Mouse (Mus musculus) limb, embryonic 11.5 days (tissue): ENCODE measurements around the gene Ednrb. TPM values are rescaled to one million over a fixed set of nuclear protein-coding genes. Genes with fewer than 3 reads are reported as not detected.
"Not testable (repeated sequence)": the region's sequence is repeated elsewhere in the genome, so short reads cannot be mapped to it uniquely, and the experiment has no call there.

Source experiments
- ATAC-seq: fragments of 200-750 bp; cut with Nextera tagmentation; 2 replicates; pipeline ENCODE4 v1.8.0; 2017; ENCODE audit warnings: low read depth; ENCODE audit not compliant: insufficient number of reproducible peaks, low FRiP score, low TSS enrichment
- DNase-seq: peaks from one replicate; pipeline ENCODE4 v3.0.0-alpha.2; 2015; ENCODE audit warnings: low spot score
- H3K27ac ChIP-seq: fragments of 300-500 bp; sonication (generic); replicated peaks from 2 replicates; pipeline ENCODE4 v1.5.1; 2014; ENCODE audit warnings: low read depth, mild to moderate bottlenecking, low read length
- H3K27me3 ChIP-seq: fragments of 300-500 bp; sonication (generic); 2 replicates; pipeline ENCODE4 v1.6.1; 2014; ENCODE audit warnings: mild to moderate bottlenecking, low read length, mixed read lengths; ENCODE audit not compliant: control insufficient read depth, insufficient read depth
- H3K36me3 ChIP-seq: fragments of 300-500 bp; sonication (generic); 2 replicates; pipeline ENCODE4 v1.6.1; 2014; ENCODE audit warnings: mild to moderate bottlenecking, low read length, moderate library complexity, mixed read lengths; ENCODE audit not compliant: control insufficient read depth, insufficient read depth
- H3K4me1 ChIP-seq: fragments of 300-500 bp; sonication (generic); 2 replicates; pipeline ENCODE4 v1.6.1; 2014; ENCODE audit warnings: low read length, mixed read lengths; ENCODE audit not compliant: control insufficient read depth, insufficient read depth
- H3K4me2 ChIP-seq: fragments of 300-500 bp; sonication (generic); 2 replicates; pipeline ENCODE4 v1.6.1; 2014; ENCODE audit warnings: low read depth, mild to moderate bottlenecking, moderate library complexity; ENCODE audit not compliant: severe bottlenecking
- H3K4me3 ChIP-seq: fragments of 300-500 bp; sonication (generic); 2 replicates; pipeline ENCODE4 v1.5.1; 2014; ENCODE audit warnings: low read depth, low read length
- H3K9ac ChIP-seq: fragments of 300-500 bp; sonication (generic); 2 replicates; pipeline ENCODE4 v1.6.1; 2014; ENCODE audit warnings: mild to moderate bottlenecking, low read length
- H3K9me3 ChIP-seq: fragments of 300-500 bp; sonication (generic); 2 replicates; pipeline ENCODE4 v1.6.1; 2016; ENCODE audit warnings: low read length; ENCODE audit not compliant: control insufficient read depth
- WGBS: fragments of 180-500 bp; shearing (Covaris S2); extraction: QIAGEN DNeasy Blood & Tissue Kit; methylation state at CpG from one replicate; pipeline ENCODE4 v1.1.7; 2014; 5-methylcytosine and 5-hydroxymethylcytosine counted together
- polyA plus RNA-seq: library from polyadenylated mRNA; unstranded; fragments of >200 nt; fragmentation: Nextera tagmentation; extraction: Ambion mirVana; gene quantifications from 2 replicates; pipeline ENCODE4 v1.2.1, GENCODE M21; 2014

Ednrb gene
- polyA plus RNA-seq, 1 experiment from 2014 or later = 6.7 TPM

DNA sequence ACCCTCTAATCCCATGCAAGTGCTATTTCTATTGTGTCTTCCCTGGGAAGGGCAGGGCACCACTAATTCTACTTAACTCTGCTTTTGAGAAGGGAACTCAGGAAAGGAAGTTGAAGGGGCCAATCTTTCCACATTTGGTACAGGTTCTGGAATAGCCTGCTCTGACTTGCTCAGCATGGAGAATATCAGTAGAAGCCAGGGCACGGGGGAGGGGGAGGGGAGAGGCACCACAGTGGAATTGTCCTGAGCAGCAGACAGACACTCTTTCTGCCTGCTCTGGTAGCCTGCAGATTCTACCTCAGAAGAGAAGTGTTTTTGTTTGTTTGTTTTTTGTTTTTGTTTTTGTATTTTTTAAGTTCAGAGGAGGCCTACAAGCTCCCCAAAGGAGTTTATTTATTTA, 51.5 kb downstream of the Ednrb start:
- no peak overlapping the region for H3K4me2 ChIP-seq
- H3K4me1 ChIP-seq = no peaks in the 10 kb centered on the region
- no peaks in the 10 kb centered on the region for H3K27me3 ChIP-seq
- H3K9me3 ChIP-seq = no peaks in the 10 kb centered on the region
- no peak overlapping the region for H3K27ac ChIP-seq
- DNase-seq (no peak), ATAC-seq (no peak)
- H3K36me3 ChIP-seq = no peaks in the 10 kb centered on the region
- WGBS = 58% methylated on average over 1 of the region's 1 CpGs
- no peak overlapping the region for H3K4me3 ChIP-seq
- H3K9ac ChIP-seq = no peak overlapping the region

DNA sequence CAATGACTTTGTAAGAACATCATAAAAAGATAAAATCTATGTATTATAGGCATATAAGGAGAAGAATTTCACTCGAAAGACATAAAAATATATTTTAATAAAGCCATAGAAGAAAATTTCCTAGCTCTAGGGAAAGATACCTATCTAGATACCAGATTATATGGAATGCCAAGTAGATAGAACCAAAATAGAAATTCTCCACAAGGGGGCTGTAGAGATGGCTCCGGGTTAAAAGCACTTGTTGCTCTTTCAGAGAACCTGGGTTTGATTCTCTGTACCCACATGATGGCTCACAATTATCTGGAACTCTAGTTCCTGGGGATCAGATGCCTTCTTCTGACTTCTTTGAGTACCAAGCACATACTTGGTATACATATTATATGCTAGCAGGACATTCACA, 56.7 kb downstream of the Ednrb start:
- Histone ChIP-seq H3K9ac (no peak overlapping the region), H3K9me3 (no peaks in the 10 kb centered on the region), H3K36me3 (no peaks in the 10 kb centered on the region), H3K4me1 (no peaks in the 10 kb centered on the region), H3K27ac (no peak overlapping the region), H3K4me2 (no peak overlapping the region), H3K4me3 (no peak overlapping the region), H3K27me3 (no peaks in the 10 kb centered on the region)
- ATAC-seq (no peak), DNase-seq (no peak)
- 85% methylated on average over 2 of the region's 2 CpGs for WGBS

DNA sequence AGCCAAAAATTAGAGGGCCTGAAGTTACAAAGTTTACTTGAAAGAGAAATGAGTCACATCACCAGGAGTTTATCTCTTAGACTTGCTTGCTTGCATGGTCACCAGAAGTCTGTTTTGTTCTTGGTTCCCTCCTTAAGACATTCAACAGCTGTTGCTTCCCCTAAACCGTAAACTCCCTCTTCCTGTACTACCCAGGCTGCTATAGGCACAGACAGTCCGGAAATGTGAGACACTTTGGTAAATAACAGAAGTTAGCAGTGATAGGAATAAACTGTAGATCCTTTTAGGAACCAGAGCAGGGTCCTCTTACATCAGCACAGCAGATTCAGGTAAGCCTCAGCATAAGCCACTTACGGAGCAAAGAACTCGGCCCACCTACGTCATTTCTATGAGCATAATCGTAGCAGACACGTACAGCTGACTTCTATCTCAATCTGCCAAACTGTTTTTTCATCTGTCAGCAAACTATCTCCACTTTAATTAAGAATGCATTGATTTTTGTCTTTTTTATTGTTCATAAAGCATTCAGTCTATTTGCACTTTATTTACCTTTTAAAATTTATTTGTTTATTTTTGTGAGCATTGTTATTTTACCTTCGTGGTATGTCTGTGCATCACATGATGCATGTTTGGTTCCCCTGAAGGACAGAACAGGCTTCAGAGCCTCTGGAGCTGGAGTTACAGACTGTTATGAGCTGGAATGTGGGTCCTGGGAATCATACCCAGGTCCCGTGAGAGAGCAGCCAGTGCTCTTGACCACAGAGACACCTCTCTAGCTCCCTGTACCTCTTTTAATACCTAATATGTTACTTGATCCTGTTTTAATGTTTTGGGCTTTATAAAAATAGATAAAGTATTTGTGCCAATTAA, 58.9 kb downstream of the Ednrb start:
- ATAC-seq (no peak), DNase-seq (no peak)
- Histone ChIP-seq H3K4me3 (no peak overlapping the region), H3K27ac (no peak overlapping the region), H3K36me3 (no peaks in the 10 kb centered on the region), H3K9ac (no peak overlapping the region), H3K4me1 (no peaks in the 10 kb centered on the region), H3K4me2 (no peak overlapping the region), H3K9me3 (no peaks in the 10 kb centered on the region), H3K27me3 (no peaks in the 10 kb centered on the region)
- WGBS = 83% methylated on average over 9 of the region's 9 CpGs

DNA sequence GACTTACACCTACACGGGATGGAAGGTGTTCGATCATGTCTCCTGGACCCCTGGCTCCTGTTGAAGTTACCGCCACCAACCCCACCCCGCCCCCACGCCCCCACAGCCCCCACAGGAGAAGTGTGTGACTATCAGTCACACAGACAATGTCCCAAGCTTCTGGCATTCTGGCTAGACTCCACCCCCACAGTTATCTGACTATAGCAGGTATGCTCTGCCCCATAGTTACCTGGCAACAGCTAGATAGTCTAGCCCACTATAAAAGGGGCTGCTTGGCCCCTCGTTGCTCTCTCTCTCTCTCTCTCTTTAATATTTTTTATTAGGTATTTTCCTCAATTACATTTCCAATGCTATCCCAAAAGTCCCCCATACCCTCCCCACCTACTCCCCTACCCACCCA, 63.9 kb downstream of the Ednrb start:
- DNase-seq, H3K27me3 ChIP-seq, ATAC-seq, H3K4me1 ChIP-seq, H3K36me3 ChIP-seq, H3K27ac ChIP-seq, H3K4me3 ChIP-seq, H3K4me2 ChIP-seq, H3K9ac ChIP-seq, H3K9me3 ChIP-seq: not testable (repeated sequence)
- WGBS = 91% methylated on average over 6 of the region's 6 CpGs

DNA sequence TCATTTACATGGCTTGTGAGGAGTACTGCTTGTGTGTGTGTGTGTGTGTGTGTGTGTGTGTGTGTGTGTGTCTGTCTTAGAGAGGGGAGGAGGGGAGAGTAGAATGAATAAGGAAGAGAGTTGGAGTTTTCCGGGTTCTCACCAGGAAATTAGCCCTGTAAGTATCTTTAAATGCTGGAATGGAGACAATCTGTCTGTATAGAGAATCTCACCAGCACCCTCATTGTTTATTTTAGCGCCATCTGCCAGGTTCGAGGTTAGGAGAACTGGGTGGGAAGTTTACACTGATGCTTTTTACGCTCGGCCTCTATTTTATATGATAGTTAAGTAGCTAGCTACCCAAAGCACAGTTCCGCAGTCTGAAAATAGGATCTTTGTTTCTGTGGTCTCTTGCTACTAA, 64.9 kb downstream of the Ednrb start:
- DNase-seq = no peak
- Histone ChIP-seq H3K4me1 (no peaks in the 10 kb centered on the region; the same call in 1 of the 2 replicates), H3K27me3 (no peaks in the 10 kb centered on the region), H3K9me3 (no peaks in the 10 kb centered on the region), H3K27ac (no peak overlapping the region), H3K4me3 (no peak overlapping the region), H3K4me2 (no peak overlapping the region), H3K9ac (no peak overlapping the region), H3K36me3 (no peaks in the 10 kb centered on the region)
- ATAC-seq = no peak
- WGBS = 74% methylated on average over 6 of the region's 6 CpGs

DNA sequence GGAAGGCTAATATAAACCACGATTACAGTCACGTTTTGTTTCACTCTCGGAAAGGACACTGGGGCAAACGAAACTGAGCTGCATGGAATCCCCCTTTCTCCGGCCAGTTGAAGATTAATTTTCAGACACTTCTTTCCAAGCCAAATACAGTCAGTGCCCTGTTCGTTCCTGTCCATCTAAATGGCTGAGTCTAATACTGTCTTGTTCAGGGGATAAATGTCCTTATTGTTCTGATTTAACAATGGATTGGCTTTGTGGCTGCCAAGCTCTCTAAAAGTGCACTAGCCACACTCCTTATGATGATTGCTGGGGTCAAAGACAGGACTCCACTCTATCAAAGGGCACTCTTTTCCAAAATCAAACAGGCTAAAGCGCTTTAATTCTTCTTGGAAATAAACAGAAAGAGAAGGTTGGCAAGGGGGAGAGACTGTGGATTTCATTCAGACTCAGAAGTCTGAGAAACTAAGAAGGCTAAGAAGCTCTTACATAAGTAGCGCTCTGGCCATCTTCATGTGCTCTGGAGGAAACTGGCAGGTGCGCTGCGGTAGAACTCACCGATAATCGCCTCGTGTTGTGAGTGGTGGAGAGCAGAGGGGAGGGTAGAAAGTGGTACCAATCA, 65.6 kb downstream of the Ednrb start:
- no peaks in the 10 kb centered on the region for H3K27me3 ChIP-seq
- ATAC-seq (no peak), DNase-seq (no peak)
- no peaks in the 10 kb centered on the region for H3K9me3 ChIP-seq
- H3K4me1 ChIP-seq = no peaks in the 10 kb centered on the region; the same call in 1 of the 2 replicates
- no peaks in the 10 kb centered on the region for H3K36me3 ChIP-seq
- H3K27ac ChIP-seq = no peak overlapping the region
- no peak overlapping the region for H3K4me3 ChIP-seq
- H3K4me2 ChIP-seq = no peak overlapping the region
- WGBS = 81% methylated on average over 13 of the region's 13 CpGs
- no peak overlapping the region for H3K9ac ChIP-seq

DNA sequence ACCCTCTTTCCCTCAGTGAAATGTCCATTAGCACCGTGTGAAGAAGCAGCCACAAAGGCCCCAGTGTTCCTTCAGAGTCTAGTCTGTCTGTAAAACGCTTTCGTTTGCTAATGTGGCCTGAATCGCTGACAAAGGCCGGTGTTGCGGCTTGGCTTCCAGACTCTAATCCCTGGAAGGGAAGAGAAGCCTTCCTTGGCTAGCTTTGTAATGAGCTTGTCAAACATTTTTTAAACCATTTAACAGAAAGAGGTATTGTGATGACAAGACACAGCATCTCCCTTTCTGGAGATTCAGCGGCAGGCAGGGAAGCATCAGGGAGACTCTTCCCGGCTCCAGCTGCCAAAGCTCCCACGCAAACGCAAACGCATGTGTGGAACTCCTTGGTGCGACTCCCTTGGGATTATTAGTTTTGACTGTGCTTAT, 66.2 kb downstream of the Ednrb start:
- no peak for DNase-seq
- Histone ChIP-seq H3K27ac (no peak overlapping the region), H3K4me2 (no peak overlapping the region), H3K9ac (no peak overlapping the region), H3K4me1 (no peaks in the 10 kb centered on the region; the same call in 1 of the 2 replicates), H3K27me3 (no peaks in the 10 kb centered on the region), H3K9me3 (no peaks in the 10 kb centered on the region), H3K36me3 (no peaks in the 10 kb centered on the region), H3K4me3 (no peak overlapping the region)
- ATAC-seq = no peak
- WGBS = 36% methylated on average over 12 of the region's 12 CpGs

DNA sequence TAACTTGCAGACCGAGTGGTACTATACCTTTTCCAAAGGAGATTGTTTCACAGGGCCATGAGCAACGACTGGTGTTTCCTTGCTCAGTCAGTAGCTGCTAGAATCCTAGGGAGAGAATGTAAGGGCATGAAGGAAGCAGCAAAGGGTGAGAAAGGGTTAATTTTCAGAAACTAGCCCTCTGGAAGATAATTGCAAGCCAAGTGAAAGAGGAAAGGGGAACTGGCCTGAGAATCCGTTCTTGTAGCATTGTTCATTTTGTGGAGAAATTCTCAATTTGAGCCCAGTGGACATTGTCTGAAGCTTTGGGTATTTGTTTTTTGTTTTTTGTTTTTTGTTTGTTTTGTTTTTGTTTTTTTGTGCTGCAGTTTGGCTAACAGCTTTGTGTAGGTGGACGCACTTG, 66.8 kb downstream of the Ednrb start:
- Histone ChIP-seq H3K27me3 (no peaks in the 10 kb centered on the region), H3K4me1 (no peaks in the 10 kb centered on the region; the same call in 1 of the 2 replicates), H3K4me3 (no peak overlapping the region), H3K27ac (no peak overlapping the region), H3K4me2 (no peak overlapping the region), H3K9me3 (no peaks in the 10 kb centered on the region), H3K36me3 (no peaks in the 10 kb centered on the region), H3K9ac (no peak overlapping the region)
- DNase-seq (no peak), ATAC-seq (no peak)
- 55% methylated on average over 4 of the region's 4 CpGs for WGBS
